Mouse (Mus musculus): ENCODE data around the gene Guk1.

- TF ChIP-seq POLR2A (IDR thresholded peaks at IDR 0.05; ENCODE audit: control insufficient read depth, extremely low read depth, insufficient read depth, low read length, poor library complexity) = no peak
- TF ChIP-seq CTCF (IDR thresholded peaks at IDR 0.05; ENCODE audit: borderline replicate concordance, control insufficient read depth, extremely low read depth, insufficient read depth, low read length, poor library complexity) = no peak
Measured at GRCm38 (mm10) chr11:59161398-59161797, 30.6 kb downstream of the Guk1 start.
